Mouse (Mus musculus) fibroblast of lung, adult 2 months (primary cell): Measurements from ENCODE around the gene Plscr1.

Experiments used
- DNase-seq: peaks from one replicate; pipeline ENCODE4 v3.0.0-alpha.2; 2011; ENCODE audit warnings: low read depth

Plscr1 gene

DNA sequence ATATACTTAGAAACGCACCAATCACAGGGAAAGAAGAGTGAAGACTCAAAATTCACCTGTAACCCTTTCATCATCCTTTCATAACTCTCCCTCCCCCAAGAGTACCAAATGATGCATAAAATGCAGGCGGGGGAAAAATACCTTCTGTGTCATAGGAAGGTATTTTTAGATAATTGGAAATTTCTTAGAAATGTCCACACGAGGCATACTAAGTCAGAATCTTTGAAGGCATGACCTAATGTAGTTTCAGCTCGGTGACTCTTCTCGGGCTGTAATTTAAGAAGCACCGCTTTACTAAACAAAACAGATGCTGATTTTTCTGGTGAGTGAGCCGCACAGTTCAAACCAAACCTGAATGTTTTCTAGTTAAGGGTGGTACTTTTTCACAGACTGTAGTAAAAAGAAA lies at the start of gene Plscr1:
Gene Plscr1 (plus strand): TSS at position 304 of the 406 bp plus-strand sequence.
- DNase-seq, result no peak

DNA sequence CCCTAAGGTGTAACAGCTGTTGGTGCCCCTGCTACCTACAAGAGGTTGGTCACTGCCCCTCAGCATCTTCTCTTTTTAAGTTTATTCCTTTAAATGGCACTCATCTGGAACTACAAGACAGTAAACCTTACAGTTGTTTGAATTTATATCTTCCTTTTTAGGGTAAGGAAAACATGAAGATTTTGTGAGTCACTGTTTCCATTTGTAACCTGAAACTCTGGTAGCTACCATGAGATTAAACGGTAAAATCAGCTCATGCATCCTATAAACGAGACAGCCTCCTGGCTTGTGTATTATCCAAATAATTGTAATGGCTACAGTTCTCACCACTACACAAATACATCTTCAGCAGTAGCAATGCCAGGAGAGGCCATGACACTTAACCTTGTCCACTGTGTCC lies 45.2 kb upstream of the Plscr1 start:
- DNase-seq, result no peak

DNA sequence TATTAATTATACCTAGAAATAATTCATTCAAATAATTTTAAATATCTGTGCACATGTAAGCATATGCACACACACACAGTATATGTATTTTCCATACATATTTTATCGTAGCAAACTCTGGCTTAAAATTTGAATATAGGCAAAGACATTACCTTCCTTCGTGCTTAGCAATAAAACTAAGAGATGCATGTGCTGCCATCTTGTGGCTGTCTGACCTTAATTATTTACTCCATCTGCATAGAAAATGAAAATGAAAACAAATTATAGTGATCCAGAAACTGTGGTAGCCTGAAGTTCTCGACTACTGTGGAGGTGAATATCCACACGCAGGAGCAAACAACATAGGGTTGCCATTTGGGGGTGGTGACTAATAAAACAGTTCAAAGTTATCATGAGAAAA lies 42.2 kb upstream of the Plscr1 start:
- DNase-seq, result peak; percentile 27

- no peak for DNase-seq
These were observed 41.8 kb upstream of the Plscr1 start for GRCm38 (mm10) chr9:92207757-92208156.

DNA sequence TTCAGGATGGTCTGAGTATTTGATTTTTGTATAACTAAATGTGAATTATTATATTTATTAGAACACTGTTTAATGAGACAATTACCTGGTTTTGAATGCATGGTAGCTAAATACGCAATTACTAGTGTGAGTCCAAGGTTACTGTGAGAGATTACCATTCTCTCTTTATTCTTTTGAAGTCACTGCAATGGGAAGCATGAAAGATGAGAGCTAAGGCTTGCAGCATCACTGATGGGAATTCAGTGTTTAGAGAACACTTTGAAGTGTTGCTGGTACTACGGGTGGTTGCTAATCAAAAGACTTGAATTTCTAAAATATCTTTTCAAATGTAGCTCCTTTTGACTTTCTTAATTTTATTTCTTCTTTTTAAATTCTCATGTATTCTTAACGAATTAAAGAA lies 39.7 kb upstream of the Plscr1 start:
- DNase-seq, result no peak

DNA sequence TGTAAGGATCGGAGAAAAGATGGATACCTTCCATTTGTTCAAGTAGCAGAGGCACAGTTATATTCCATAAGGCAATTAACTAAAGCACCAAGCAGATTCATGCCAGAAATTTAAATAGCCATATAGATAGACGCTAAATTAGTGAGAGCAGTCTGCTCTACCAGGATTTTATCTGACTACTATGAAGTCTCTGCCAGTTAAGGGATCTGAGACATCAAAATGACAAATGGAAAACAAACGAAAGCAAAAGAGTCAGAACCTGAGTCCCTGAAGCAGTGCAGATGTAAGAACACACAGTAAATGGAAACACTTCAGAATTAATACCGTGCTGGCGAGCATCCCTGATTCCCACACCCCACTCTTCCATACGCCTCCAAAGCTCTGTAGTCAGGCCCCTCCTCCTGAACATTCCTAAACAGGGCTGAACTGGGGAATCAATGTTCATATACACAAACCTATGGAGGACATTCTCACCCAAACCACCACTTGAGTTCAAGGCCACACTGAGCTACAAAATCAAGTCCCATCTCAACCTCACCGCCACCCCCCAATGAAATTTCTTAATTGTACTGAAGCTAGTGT lies 39.1 kb upstream of the Plscr1 start:
- no peak for DNase-seq

- no peak for DNase-seq
These were observed 38.5 kb upstream of the Plscr1 start for GRCm38 (mm10) chr9:92211048-92211447.

- DNase-seq, result peak; percentile 14
These were observed 32.1 kb upstream of the Plscr1 start for GRCm38 (mm10) chr9:92217484-92217883.

- no peak for DNase-seq
These were observed 31.7 kb upstream of the Plscr1 start for GRCm38 (mm10) chr9:92217896-92218295.

DNA sequence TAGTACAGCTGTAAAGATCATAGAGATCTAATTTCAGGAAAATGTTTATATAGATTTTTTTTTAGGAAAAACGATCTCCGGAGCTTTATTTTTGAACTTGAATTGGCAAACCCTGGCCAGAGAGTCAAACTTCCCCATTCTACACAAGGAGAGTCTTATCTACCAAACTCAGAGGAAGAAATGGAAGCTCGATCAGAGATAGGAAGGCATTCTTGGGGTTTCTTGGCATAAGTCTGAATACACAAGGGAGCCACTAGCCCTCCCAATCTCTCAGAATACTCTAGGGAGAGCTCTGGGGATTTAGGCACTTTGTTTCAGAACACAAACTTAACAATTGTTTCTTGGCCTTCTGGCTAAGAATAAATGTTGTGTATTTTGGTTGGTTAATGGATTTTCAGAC lies 29.4 kb upstream of the Plscr1 start:
- DNase-seq, result no peak

DNA sequence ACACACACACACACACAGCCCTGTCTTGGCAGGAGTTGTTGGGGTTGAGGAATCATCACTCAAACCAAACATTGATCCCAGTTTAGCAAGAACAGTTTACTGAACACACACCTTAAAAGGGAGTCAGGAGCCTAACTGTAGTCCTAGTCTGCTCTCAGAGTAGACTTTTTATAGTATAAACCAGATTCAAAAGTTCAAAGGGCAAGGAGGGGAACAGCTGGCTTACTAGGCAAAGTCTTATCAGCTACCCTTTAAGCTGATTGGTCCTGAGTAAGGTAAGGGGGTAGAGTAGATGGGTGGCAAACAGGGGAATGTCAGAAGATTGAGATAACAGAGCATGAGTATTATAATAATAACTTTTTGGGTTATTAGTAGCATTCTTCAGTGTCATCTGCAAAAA lies 28.1 kb upstream of the Plscr1 start:
- no peak for DNase-seq

DNA sequence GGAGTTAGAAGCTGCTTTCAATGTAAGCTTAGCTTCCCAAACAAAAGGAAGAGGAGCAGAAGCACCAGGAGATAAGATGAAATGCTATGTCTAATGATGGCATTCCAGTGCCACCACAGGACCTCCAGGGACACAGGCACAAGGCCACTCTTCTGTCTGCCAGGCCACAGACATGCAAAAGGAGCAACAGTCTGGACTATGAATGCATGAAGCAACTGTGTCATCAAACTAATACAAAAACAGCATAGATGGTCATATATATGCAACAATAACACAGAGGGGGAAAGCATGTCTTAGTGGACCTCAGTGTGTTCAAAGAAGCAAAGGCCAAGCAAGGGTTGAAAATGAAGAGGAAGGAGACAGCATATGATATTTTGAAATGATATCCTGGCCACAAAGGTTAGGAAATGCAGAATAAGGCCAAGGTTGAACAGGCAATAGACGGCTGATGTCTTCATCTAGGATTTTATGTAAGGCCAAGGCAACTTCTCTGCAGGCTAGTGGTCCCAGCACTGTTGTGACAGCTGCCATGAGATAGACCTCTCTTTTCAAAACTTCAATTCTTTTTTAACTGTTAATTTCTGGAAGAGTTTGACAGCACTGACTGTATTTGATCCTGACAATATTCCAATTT lies 24.8 kb upstream of the Plscr1 start:
- no peak for DNase-seq

- no peak for DNase-seq
These were observed 23.4 kb upstream of the Plscr1 start for GRCm38 (mm10) chr9:92226127-92226655.

DNA sequence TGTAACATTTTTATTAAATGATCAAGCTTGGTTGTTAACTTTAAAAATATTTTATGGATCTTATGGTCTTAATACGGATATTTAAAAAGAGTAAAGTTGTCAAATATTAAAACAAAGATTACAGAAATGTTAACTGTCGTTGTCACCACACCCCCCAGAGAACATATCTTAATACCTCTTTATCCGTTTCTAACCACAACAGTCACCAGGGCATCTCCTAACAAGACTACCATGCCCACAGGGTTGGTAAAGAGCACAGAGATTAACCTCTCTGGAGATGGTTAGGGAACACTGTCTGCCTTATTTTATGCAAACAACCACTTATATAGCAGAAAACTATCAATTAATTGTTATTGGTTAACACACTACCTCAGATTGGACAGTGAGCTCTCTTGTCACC lies 22.8 kb upstream of the Plscr1 start:
- DNase-seq, result no peak

DNA sequence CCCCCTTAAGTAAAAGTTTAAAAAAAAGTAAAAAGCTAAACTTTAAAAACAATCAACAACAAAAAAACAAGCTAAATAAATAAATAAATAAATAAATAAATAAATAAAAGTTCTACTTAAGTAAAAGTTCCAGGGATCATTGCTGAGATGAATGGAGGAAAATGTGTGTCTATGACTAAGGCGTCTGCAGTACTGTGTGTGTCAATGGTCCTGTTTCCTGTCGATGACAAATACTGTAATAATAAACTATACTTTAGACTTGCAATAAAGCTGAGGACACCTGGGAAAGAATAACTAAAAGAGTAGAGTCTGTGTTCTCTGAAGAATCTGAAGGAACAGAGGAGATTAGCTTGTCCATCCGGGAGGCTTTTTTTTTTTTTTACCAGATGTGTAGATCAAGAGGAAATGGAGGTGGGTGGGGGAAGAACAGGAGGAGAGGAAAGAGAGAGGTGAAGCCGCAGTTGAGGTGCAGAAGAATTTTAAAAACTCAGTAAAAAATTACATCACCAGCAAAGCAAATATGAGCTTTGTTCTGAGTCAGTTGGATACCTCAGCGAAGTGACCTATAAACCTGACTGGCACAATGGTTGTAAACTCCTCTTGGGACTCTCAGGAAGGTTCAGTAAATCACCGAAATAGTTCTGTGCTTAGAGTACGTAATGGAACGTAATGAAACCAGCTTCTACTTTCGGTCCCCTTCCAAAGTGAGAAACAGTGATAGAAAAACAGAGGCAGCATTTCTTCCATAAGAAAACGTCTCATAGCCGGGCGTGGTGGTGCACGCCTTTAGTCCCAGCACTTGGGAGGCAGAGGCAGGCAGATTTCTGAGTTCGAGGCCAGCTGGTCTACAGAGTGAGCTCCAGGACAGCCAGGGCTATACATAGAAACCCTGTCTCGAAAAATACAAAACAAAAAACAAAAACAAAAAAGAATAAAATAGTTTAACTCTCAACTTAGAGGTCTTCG lies 20.4 kb upstream of the Plscr1 start:
- no peak for DNase-seq

GRCm38 (mm10) chr9:92229833-92230205 lies 19.7 kb upstream of the Plscr1 start:
- no peak for DNase-seq

- DNase-seq, result no peak
These were observed 14.6 kb upstream of the Plscr1 start for GRCm38 (mm10) chr9:92234901-92235458.

DNA sequence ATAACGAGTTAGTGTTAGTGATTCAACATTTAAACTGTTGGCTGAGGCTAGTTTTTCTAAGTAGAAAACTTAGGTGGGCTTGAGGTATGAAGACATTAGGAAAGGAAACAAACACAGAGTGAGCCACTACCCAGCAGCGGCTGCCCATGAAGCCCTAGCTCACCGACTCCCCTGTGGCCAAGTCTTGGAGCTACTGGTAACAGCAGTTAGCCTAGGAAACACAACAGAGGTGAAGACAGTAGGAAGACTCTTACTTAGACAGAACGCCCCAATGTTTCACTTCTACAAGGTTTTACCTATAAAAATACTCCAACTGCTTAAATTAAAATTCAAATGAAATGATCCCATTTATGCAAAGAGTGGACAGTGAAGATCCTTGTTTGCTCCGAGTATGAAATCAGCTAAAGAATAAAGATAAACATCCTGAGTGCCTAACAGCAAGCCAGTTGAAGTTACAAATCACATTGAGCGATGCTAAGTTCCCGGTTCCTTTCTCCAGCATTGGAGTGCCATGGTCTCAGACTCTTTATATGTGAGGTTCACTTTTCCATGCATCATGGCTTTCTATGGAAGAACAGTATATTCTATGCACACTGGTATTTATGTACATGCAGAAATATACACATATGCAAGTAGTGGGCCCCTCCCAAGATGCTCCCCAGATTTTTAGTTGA lies 640 bp upstream of the Plscr1 start:
- no peak for DNase-seq

DNA sequence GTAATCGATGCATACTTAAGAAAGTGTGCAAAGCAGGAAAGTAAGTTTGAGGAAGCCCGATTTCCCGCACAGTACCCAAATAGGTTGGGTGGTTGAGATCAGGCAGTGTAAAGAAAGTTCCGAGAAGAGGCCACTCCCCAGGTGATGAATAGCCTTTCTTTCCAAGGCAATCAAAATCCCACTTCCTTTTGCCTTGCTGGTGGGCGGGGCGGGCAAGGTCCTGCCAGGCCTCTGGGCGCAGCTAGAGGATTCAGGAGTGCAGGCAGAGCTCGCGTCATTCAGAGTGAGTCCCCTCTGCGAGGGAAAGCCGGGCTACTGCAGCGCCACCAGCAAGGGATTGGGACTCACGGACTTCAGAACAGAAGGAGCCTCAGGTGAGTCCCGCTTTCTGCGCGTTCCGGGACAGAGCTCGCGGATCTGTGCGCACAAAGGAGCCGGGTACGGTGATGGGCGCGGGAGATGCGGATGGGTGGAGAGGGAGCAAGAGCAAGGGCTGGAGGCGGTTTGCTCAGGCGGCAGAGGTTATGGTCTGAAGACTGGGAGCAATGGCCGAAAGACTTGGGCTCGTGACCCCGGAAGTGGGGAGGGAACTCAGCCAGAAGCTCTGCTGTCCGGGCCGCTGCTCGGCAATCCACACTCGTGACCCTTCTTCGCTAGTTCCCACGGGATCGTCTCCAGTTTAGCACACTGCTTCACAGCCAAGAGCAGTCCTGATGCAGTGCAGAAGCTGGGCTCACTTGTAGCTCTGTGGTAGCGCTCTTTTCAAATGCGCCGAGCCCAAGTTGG lies 630 bp downstream of the Plscr1 start:
- DNase-seq, result peak; percentile 72

GRCm38 (mm10) chr9:92252718-92253117 lies 3.2 kb downstream of the Plscr1 start:
- DNase-seq, result no peak
